Mouse (Mus musculus): ENCODE data around the gene Safb2.

DNA sequence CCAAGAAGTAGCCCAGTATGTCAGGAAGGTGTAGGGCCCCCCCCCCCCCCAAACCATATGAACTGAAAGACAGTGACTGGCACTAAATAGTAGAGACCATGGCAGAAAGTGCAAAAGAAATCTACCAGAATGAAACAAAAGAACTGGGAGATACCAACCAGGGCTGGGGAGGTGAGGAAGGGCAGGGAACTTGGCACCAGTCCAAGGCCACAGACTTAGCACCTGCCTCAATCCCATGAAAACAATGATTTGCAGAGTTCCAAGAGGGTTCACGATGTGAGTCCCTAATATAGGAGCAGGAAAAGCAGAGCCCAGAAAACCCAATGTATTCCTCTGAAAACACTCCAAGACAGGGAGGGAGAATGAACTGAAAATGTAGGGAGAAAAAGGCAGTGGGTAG, 12.2 kb downstream of the Safb2 start:
- TF ChIP-seq CTCF (IDR thresholded peaks at IDR 0.05; ENCODE audit: low read depth) = no peak
- TF ChIP-seq EP300 (optimal IDR thresholded peaks at IDR 0.05) = no peak

All from stomach, postnatal 0 days (tissue).